12 mouse cellular contexts compared by ENCODE assay signal in genomic region chr11:59364417-59364816, GRCm38 (mm10). TPM values are rescaled to one million over a fixed set of nuclear protein-coding genes. Genes with fewer than 3 reads are reported as not detected.
DNase-seq lines count a peak whose midpoint lies in the region; ATAC-seq lines count a peak whose summit lies in the region.
"Had no signal": no experiment of that assay in that cellular context is flagged by ENCODE, and none has a peak within 500 bp of the region (broad histone marks: within the 10 kb centered on the region; RNA-seq: fewer than 3 reads in every experiment).

No protein-coding gene starts in this region.

- no peak overlapping the region for H3K4me3 ChIP-seq in heart, embryonic 12.5 days
- H3K4me3 ChIP-seq in embryonic facial prominence, embryonic 10.5 days = no peak overlapping the region
- H3K4me3 ChIP-seq in limb, embryonic 10.5 days = no peak overlapping the region
- H3K4me3 ChIP-seq: megakaryocyte, embryonic 14.5 days had no signal

- 41% methylated on average over 3 of the region's 3 CpGs for WGBS in heart, embryonic 12.5 days
- WGBS in embryonic facial prominence, embryonic 10.5 days = 64% methylated on average over 3 of the region's 3 CpGs
- 54% methylated on average over 3 of the region's 3 CpGs for WGBS in limb, embryonic 10.5 days

- H3K9ac ChIP-seq in heart, embryonic 12.5 days = peak overlapping the region; percentile 14; the same call in 1 of the 2 replicates

- H3K27me3 ChIP-seq in heart, embryonic 12.5 days (replicated peaks) = no peaks in the 10 kb centered on the region
- H3K27me3 ChIP-seq in embryonic facial prominence, embryonic 10.5 days (replicated peaks; ENCODE audit: low read depth, poor library complexity, severe bottlenecking) = no peaks in the 10 kb centered on the region
- no peaks in the 10 kb centered on the region; the same call in 1 of the 2 replicates for H3K27me3 ChIP-seq in limb, embryonic 10.5 days (ENCODE audit: low read depth, poor library complexity, severe bottlenecking)

- 0 out of 2 replicates have a peak overlapping the region, but pooled peaks have one; percentile 18 for H3K27ac ChIP-seq in heart, embryonic 12.5 days (ENCODE audit: poor library complexity, severe bottlenecking)
- H3K27ac ChIP-seq in embryonic facial prominence, embryonic 10.5 days (replicated peaks) = peak overlapping the region; percentile 64
- H3K27ac ChIP-seq in limb, embryonic 10.5 days = peak overlapping the region; percentile 59; the same call in 1 of the 2 replicates

- H3K36me3 ChIP-seq in heart, embryonic 12.5 days = no peaks in the 10 kb centered on the region
- H3K36me3 ChIP-seq in embryonic facial prominence, embryonic 10.5 days (replicated peaks) = no peaks in the 10 kb centered on the region
- H3K36me3 ChIP-seq in limb, embryonic 10.5 days = no peaks in the 10 kb centered on the region

- no peaks in the 10 kb centered on the region for H3K9me3 ChIP-seq in heart, embryonic 12.5 days (replicated peaks)
- no peaks in the 10 kb centered on the region for H3K9me3 ChIP-seq in embryonic facial prominence, embryonic 10.5 days
- no peaks in the 10 kb centered on the region for H3K9me3 ChIP-seq in limb, embryonic 10.5 days (replicated peaks)
- H3K9me3 ChIP-seq: megakaryocyte, embryonic 14.5 days had no signal

- DNase-seq in heart, adult 9 months (ENCODE audit: low spot score in 2 of 2) = no peak
- DNase-seq in kidney, postnatal 10 days = peak; percentile 45
- no peak for DNase-seq in kidney, adult 8-10 months
- no peak for DNase-seq in embryonic facial prominence, embryonic 10.5 days (ENCODE audit: low spot score)
- no peak for DNase-seq in limb, embryonic 10.5 days (ENCODE audit: low spot score)
- DNase-seq in right cerebral cortex, postnatal 36 days (ENCODE audit: low spot score in 2 of 2) = no peak
- DNase-seq: kidney, adult 9 months; right cerebral cortex, postnatal 4 days; thymus, adult 2 months had no signal

- peak; percentile 45; the same call in 1 of the 2 replicates for ATAC-seq in heart, embryonic 12.5 days (ENCODE audit: insufficient number of reproducible peaks, low FRiP score)
- ATAC-seq in CD4-positive, CD25-positive, alpha-beta regulatory T cell, adult 4 months = no peak

- H3K4me2 ChIP-seq in heart, embryonic 12.5 days = no peak overlapping the region

- peaks cover 9% of the 10 kb centered on the region for H3K4me1 ChIP-seq in heart, embryonic 12.5 days (replicated peaks)
- peaks cover 4% of the 10 kb centered on the region; the same call in 1 of the 2 replicates for H3K4me1 ChIP-seq in embryonic facial prominence, embryonic 10.5 days
- H3K4me1 ChIP-seq in limb, embryonic 10.5 days = peaks cover 26% of the 10 kb centered on the region; the same call in 1 of the 2 replicates
- H3K4me1 ChIP-seq: megakaryocyte, embryonic 14.5 days had no signal

RNA-seq across cellular contexts. Expression of gene Prss38, which starts 11.0 kb away (rescaled TPM):
- polyA plus RNA-seq in heart, embryonic 12.5 days (2016; fragmentation: Nextera tagmentation; extraction: Ambion mirVana) = not detected in 2 replicates
- polyA plus RNA-seq in embryonic facial prominence, embryonic 10.5 days (2016; fragmentation: Nextera tagmentation; extraction: Ambion mirVana) = not detected in 2 replicates
- polyA plus RNA-seq in limb, embryonic 10.5 days (2016; fragmentation: Nextera tagmentation; extraction: Ambion mirVana) = not detected in 2 replicates
- polyA plus RNA-seq in CD4-positive, CD25-positive, alpha-beta regulatory T cell, adult 4 months (2017; shearing (Covaris generic)) = not detected
- polyA plus RNA-seq: thymus, adult 2 months had no signal

RNA-seq across cellular contexts. Expression of gene Wnt9a, which starts 57.7 kb away (rescaled TPM):
- polyA plus RNA-seq in heart, embryonic 12.5 days (2016; fragmentation: Nextera tagmentation; extraction: Ambion mirVana) = 4.5 and 5.0 TPM in 2 replicates
- 2.3 and 2.6 TPM in 2 replicates for polyA plus RNA-seq in embryonic facial prominence, embryonic 10.5 days (2016; fragmentation: Nextera tagmentation; extraction: Ambion mirVana)
- 1.2 and 1.8 TPM in 2 replicates for polyA plus RNA-seq in limb, embryonic 10.5 days (2016; fragmentation: Nextera tagmentation; extraction: Ambion mirVana)
- not detected for polyA plus RNA-seq in CD4-positive, CD25-positive, alpha-beta regulatory T cell, adult 4 months (2017; shearing (Covaris generic))
